ENCODE assay signal across 13 mouse cellular contexts in the genomic region with DNA sequence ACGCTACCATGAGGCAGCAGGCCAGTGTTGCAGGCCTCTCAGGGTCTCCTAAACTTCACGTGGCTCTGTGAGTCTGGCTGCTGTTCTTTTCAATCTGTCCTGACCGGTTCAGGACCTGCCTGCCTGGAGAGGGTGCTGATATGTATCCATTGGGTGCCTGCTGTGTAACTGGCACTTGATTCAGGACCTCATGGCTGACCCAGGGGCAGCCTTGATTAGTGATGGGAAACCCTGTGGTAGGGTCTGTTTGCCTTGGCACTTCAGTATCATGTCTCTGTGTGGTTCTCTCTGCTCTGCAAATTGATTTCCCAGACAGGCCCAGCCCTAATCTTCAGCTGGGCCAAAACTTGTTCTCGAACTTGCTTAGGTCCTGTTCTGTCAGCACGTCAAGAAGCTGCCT. TPM values are rescaled to one million over a fixed set of nuclear protein-coding genes. Genes with fewer than 3 reads are reported as not detected.
DNase-seq lines count a peak whose midpoint lies in the region; ATAC-seq and TF ChIP-seq lines count a peak whose summit lies in the region.
"Had no signal": no experiment of that assay in that cellular context is flagged by ENCODE, and none has a peak within 500 bp of the region (broad histone marks: within the 10 kb centered on the region; RNA-seq: fewer than 3 reads in every experiment).

No protein-coding gene starts in this region.

- WGBS in heart, adult 2 months: 36% methylated on average over 5 of the region's 5 CpGs
- WGBS in liver, postnatal 0 days (ENCODE audit: insufficient replicate concordance): 65% methylated on average over 5 of the region's 5 CpGs
- WGBS in liver, embryonic 12.5 days (ENCODE audit: insufficient replicate concordance): 65% methylated on average over 5 of the region's 5 CpGs
- 45% methylated on average over 5 of the region's 5 CpGs for WGBS in hindbrain, embryonic 15.5 days
- WGBS in stomach, embryonic 16.5 days: 60% methylated on average over 5 of the region's 5 CpGs

- peak overlapping the region; percentile 7; the same call in 1 of the 2 replicates for H3K9ac ChIP-seq in heart, adult 2 months (ENCODE audit: low read depth, low read length)
- peak overlapping the region; percentile 3; the same call in 1 of the 2 replicates for H3K9ac ChIP-seq in liver, postnatal 0 days (replicated peaks)
- H3K9ac ChIP-seq in liver, embryonic 12.5 days: no peak overlapping the region
- no peak overlapping the region for H3K9ac ChIP-seq in hindbrain, embryonic 15.5 days
- peak overlapping the region; percentile 48 for H3K9ac ChIP-seq in stomach, embryonic 16.5 days (ENCODE audit: low read length)

- H3K27me3 ChIP-seq in heart, adult 2 months (ENCODE audit: control insufficient read depth, insufficient read depth, low read length): no peaks in the 10 kb centered on the region
- H3K27me3 ChIP-seq in liver, postnatal 0 days (ENCODE audit: insufficient read depth, low read length): no peaks in the 10 kb centered on the region
- peaks cover 30% of the 10 kb centered on the region for H3K27me3 ChIP-seq in liver, embryonic 12.5 days (replicated peaks)
- no peaks in the 10 kb centered on the region for H3K27me3 ChIP-seq in hindbrain, embryonic 15.5 days
- no peaks in the 10 kb centered on the region for H3K27me3 ChIP-seq in stomach, embryonic 16.5 days (ENCODE audit: control insufficient read depth, insufficient read depth, low read length)

- no peaks in the 10 kb centered on the region for H3K9me3 ChIP-seq in liver, postnatal 0 days (ENCODE audit: low read length)
- no peaks in the 10 kb centered on the region for H3K9me3 ChIP-seq in liver, embryonic 12.5 days (replicated peaks)
- H3K9me3 ChIP-seq in hindbrain, embryonic 15.5 days: no peaks in the 10 kb centered on the region
- H3K9me3 ChIP-seq in stomach, embryonic 16.5 days (replicated peaks; ENCODE audit: control insufficient read depth, low read length): no peaks in the 10 kb centered on the region
- H3K9me3 ChIP-seq: megakaryocyte, embryonic 14.5 days had no signal

- peaks cover 64% of the 10 kb centered on the region for H3K4me1 ChIP-seq in heart, adult 2 months (ENCODE audit: control insufficient read depth, insufficient read depth, low read length)
- peaks cover 64% of the 10 kb centered on the region for H3K4me1 ChIP-seq in liver, postnatal 0 days (ENCODE audit: insufficient read depth)
- peaks cover 69% of the 10 kb centered on the region for H3K4me1 ChIP-seq in liver, embryonic 12.5 days
- peaks cover 68% of the 10 kb centered on the region for H3K4me1 ChIP-seq in hindbrain, embryonic 15.5 days (replicated peaks)
- peaks cover 84% of the 10 kb centered on the region for H3K4me1 ChIP-seq in stomach, embryonic 16.5 days (ENCODE audit: control insufficient read depth, insufficient read depth, low read length)

- TF ChIP-seq EP300 in heart, adult 2 months (IDR thresholded peaks at IDR 0.05; ENCODE audit: insufficient read depth, low read depth, low read length): no peak
- TF ChIP-seq EP300 in liver, postnatal 0 days (IDR thresholded peaks at IDR 0.05; ENCODE audit: low read depth): no peak

- no peak overlapping the region for H3K4me3 ChIP-seq in heart, adult 2 months
- no peak overlapping the region for H3K4me3 ChIP-seq in liver, postnatal 0 days (ENCODE audit: low read depth, low read length)
- no peak overlapping the region for H3K4me3 ChIP-seq in liver, embryonic 12.5 days
- H3K4me3 ChIP-seq in hindbrain, embryonic 15.5 days: no peak overlapping the region
- no peak overlapping the region for H3K4me3 ChIP-seq in stomach, embryonic 16.5 days (replicated peaks; ENCODE audit: low read length)
- H3K4me3 ChIP-seq: megakaryocyte, embryonic 14.5 days had no signal

- no peak for TF ChIP-seq CTCF in heart, adult 2 months (IDR thresholded peaks at IDR 0.05)
- no peak for TF ChIP-seq CTCF in liver, postnatal 0 days (IDR thresholded peaks at IDR 0.05; ENCODE audit: low read depth)

- no peaks in the 10 kb centered on the region for H3K36me3 ChIP-seq in heart, adult 2 months (ENCODE audit: control insufficient read depth, insufficient read depth, low read length)
- no peaks in the 10 kb centered on the region for H3K36me3 ChIP-seq in liver, postnatal 0 days (replicated peaks; ENCODE audit: insufficient read depth, low read length)
- no peaks in the 10 kb centered on the region for H3K36me3 ChIP-seq in liver, embryonic 12.5 days
- no peaks in the 10 kb centered on the region for H3K36me3 ChIP-seq in hindbrain, embryonic 15.5 days
- H3K36me3 ChIP-seq in stomach, embryonic 16.5 days (ENCODE audit: control insufficient read depth, insufficient read depth, low read length): no peaks in the 10 kb centered on the region

- intact Hi-C loops in heart, adult 2 months (cut with DNase I): no loop called here
- intact Hi-C loops in heart, postnatal 14 days (cut with DNase I): loop anchor here (2.0 kb wide), 1 partner anchor 79 kb away; no protein-coding TSS in a partner anchor

- peaks cover 16% of the 10 kb centered on the region for H3K79me2 ChIP-seq in heart, adult 2 months (replicated peaks; ENCODE audit: control insufficient read depth, insufficient read depth, low read length)

- no peak for ATAC-seq in liver, postnatal 0 days
- ATAC-seq in liver, embryonic 12.5 days: no peak
- ATAC-seq in hindbrain, embryonic 15.5 days (ENCODE audit: low FRiP score, low read depth): no peak
- no peak for ATAC-seq in stomach, embryonic 16.5 days (ENCODE audit: insufficient read depth, low FRiP score)

- DNase-seq in heart, adult 2 months: peak in 1 of 2 experiments; percentile 21
- no peak for DNase-seq in heart, postnatal 14 days
- DNase-seq in liver, postnatal 0 days: no peak
- DNase-seq in ovary, postnatal 10 days (ENCODE audit: low spot score): no peak
- DNase-seq: cerebellum, postnatal 14 days; kidney, adult 2 months; lung, adult 18-20 months; right cerebral cortex, adult 18-20 months; thymus, postnatal 36 days had no signal

- peak overlapping the region; percentile 33 for H3K4me2 ChIP-seq in liver, postnatal 0 days (ENCODE audit: low read depth, low read length)
- H3K4me2 ChIP-seq in liver, embryonic 12.5 days: no peak overlapping the region
- H3K4me2 ChIP-seq in hindbrain, embryonic 15.5 days: no peak overlapping the region
- no peak overlapping the region for H3K4me2 ChIP-seq in stomach, embryonic 16.5 days (ENCODE audit: low read depth, low read length)

- no peak overlapping the region for H3K27ac ChIP-seq in heart, adult 2 months
- peak overlapping the region; percentile 37; the same call in 1 of the 2 replicates for H3K27ac ChIP-seq in liver, postnatal 0 days (ENCODE audit: low read depth)
- H3K27ac ChIP-seq in liver, embryonic 12.5 days: no peak overlapping the region
- 0 out of 2 replicates have a peak overlapping the region, but pooled peaks have one; percentile 7 for H3K27ac ChIP-seq in hindbrain, embryonic 15.5 days (replicated peaks)
- H3K27ac ChIP-seq in stomach, embryonic 16.5 days (ENCODE audit: low read length): peak overlapping the region; percentile 80

- no peak for TF ChIP-seq POLR2A in heart, adult 2 months (IDR thresholded peaks at IDR 0.05; ENCODE audit: insufficient read depth, low read depth, low read length)

RNA-seq across cellular contexts. Expression of gene Rxra, which starts 5.9 kb away (rescaled TPM):
- 10 to 100 TPM; 45.1 to 52.0 TPM for total RNA-seq in heart, adult 2 months (2021)
- polyA plus RNA-seq in heart, adult 2 months (2012; rRNA removed): 42.7 and 52.6 TPM in 2 replicates
- total RNA-seq in heart, postnatal 14 days (2021): 10 to 100 TPM; 38.8 to 42.2 TPM
- polyA plus RNA-seq in liver, postnatal 0 days (2015; fragmentation: Nextera tagmentation; extraction: Ambion mirVana): 13.3 and 13.9 TPM in 2 replicates
- polyA plus RNA-seq in liver, embryonic 12.5 days (2016; fragmentation: Nextera tagmentation; extraction: Ambion mirVana): 3.9 and 4.2 TPM in 2 replicates
- 4.7 and 4.9 TPM in 2 replicates for polyA plus RNA-seq in hindbrain, embryonic 15.5 days (2015; fragmentation: Nextera tagmentation; extraction: Ambion mirVana)
- polyA plus RNA-seq in stomach, embryonic 16.5 days (2015; fragmentation: Nextera tagmentation; extraction: Ambion mirVana): 11.9 and 12.4 TPM in 2 replicates

Comparison
In these comparisons a context has a peak if more than half of its experiments do, and no peak if none do; other contexts are left out.
1. H3K27ac ChIP-seq: peak in liver, postnatal 0 days (single experiment), hindbrain, embryonic 15.5 days (single experiment) and stomach, embryonic 16.5 days (single experiment); none in heart, adult 2 months (single experiment) and liver, embryonic 12.5 days (single experiment).
2. H3K9ac ChIP-seq: peak in heart, adult 2 months (single experiment), liver, postnatal 0 days (single experiment) and stomach, embryonic 16.5 days (single experiment); none in liver, embryonic 12.5 days (single experiment) and hindbrain, embryonic 15.5 days (single experiment).